ENCODE assay signal across 11 mouse cellular contexts in genomic region chr16:52182057-52182456, GRCm38 (mm10).
A peak's percentile ranks its signal among the peaks of the same experiment; 100 is the strongest.
DNase-seq lines count a peak whose midpoint lies in the region; ATAC-seq and TF ChIP-seq lines count a peak whose summit lies in the region.
"Had no signal": no experiment of that assay in that cellular context is flagged by ENCODE, and none has a peak within 500 bp of the region (broad histone marks: within the 10 kb centered on the region; RNA-seq: fewer than 3 reads in every experiment).

No protein-coding gene starts in this region.

- TF ChIP-seq POLR2A in bone marrow macrophage, adult 2 months (IDR thresholded peaks at IDR 0.05; ENCODE audit: borderline replicate concordance, low read depth, low read length) = no peak

- no peak overlapping the region for H3K9ac ChIP-seq in midbrain, embryonic 13.5 days (replicated peaks)

- peak; percentile 11 for DNase-seq in heart, adult 11 months
- no peak for DNase-seq in heart, postnatal 25 days (ENCODE audit: low spot score)
- DNase-seq in lung, postnatal 25 days (ENCODE audit: low spot score) = peak; percentile 7
- no peak for DNase-seq in lung, postnatal 10 days
- no peak for DNase-seq in c-Kit-positive CD71-positive TER-119-positive erythroid progenitor cells, embryonic 14.5 days (ENCODE audit: low spot score)
- DNase-seq: adrenal gland, adult 8-10 months; embryo, embryonic 11 days had no signal

- no peak overlapping the region for H3K4me3 ChIP-seq in bone marrow macrophage, adult 2 months (ENCODE audit: insufficient read depth, low read length)
- no peak overlapping the region for H3K4me3 ChIP-seq in midbrain, embryonic 13.5 days (replicated peaks)
- H3K4me3 ChIP-seq: midbrain, embryonic 10.5 days had no signal

- WGBS in midbrain, embryonic 13.5 days = 93% methylated on average over 7 of the region's 7 CpGs

- no peak overlapping the region for H3K4me2 ChIP-seq in midbrain, embryonic 13.5 days (replicated peaks)

- no peaks in the 10 kb centered on the region for H3K27me3 ChIP-seq in midbrain, embryonic 13.5 days

- TF ChIP-seq CTCF in bone marrow macrophage, adult 2 months (IDR thresholded peaks at IDR 0.05; ENCODE audit: low read depth, low read length) = 0 out of 2 replicates have a peak, but pooled peaks have one; percentile 25

- peaks cover 28% of the 10 kb centered on the region for H3K36me3 ChIP-seq in midbrain, embryonic 13.5 days

- peak; percentile 96 for ATAC-seq in neutrophil, adult 5-6 weeks (ENCODE audit: extremely low read depth, insufficient number of reproducible peaks, low FRiP score, poor library complexity, severe bottlenecking)
- ATAC-seq in midbrain, embryonic 13.5 days = no peak

- no peak overlapping the region for H3K27ac ChIP-seq in bone marrow macrophage, adult 2 months (ENCODE audit: insufficient read depth, low read depth, low read length)
- H3K27ac ChIP-seq in midbrain, embryonic 13.5 days = no peak overlapping the region
- H3K27ac ChIP-seq: midbrain, embryonic 10.5 days had no signal

- peaks cover 2% of the 10 kb centered on the region; the same call in 1 of the 2 replicates for H3K4me1 ChIP-seq in bone marrow macrophage, adult 2 months (ENCODE audit: control insufficient read depth, insufficient read depth, low read length)
- H3K4me1 ChIP-seq in midbrain, embryonic 13.5 days (replicated peaks) = 0 out of 2 replicates have a peak, but pooled peaks cover 5% of the 10 kb centered on the region
- H3K4me1 ChIP-seq: midbrain, embryonic 10.5 days had no signal

- intact Hi-C loops in heart, postnatal 25 days (cut with DNase I) = loop anchor here (5.0 to 10.0 kb wide), 3 partner anchors 150 to 867 kb away; partner anchors contain the start of gene Cblb

- H3K9me3 ChIP-seq in midbrain, embryonic 13.5 days = no peaks in the 10 kb centered on the region
- H3K9me3 ChIP-seq: midbrain, embryonic 10.5 days had no signal

Comparison
In these comparisons a context has a peak if more than half of its experiments do, and no peak if none do; other contexts are left out.
1. DNase-seq: peak in heart, adult 11 months (single experiment) and lung, postnatal 25 days (single experiment); none in heart, postnatal 25 days (single experiment), lung, postnatal 10 days (single experiment) and c-Kit-positive CD71-positive TER-119-positive erythroid progenitor cells, embryonic 14.5 days (single experiment).